Mouse (Mus musculus): ENCODE data around the gene Esrrg.

The Esrrg gene

DNA sequence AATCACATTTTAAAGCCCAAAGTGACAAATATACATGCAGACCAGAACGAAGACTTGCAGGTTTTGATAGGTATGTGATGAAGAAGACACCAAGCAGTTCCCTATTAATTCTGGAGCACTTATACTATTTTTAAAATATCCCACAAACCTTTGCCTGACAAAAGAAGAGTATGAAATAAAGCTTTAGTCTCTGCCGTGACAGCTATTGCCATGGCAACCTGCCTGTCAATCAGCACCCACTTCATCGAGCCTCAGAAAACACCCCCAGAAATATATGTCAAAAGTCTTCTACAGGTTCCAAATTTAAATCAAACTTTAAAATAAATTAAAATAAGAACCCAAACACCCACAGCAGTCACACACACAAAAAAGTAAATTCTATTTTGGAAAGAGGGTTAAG lies 112.4 kb downstream of the Esrrg start:
- no peak for TF ChIP-seq GATA4 (IDR thresholded peaks at IDR 0.05; ENCODE audit: insufficient replicate concordance, low read length)

DNA sequence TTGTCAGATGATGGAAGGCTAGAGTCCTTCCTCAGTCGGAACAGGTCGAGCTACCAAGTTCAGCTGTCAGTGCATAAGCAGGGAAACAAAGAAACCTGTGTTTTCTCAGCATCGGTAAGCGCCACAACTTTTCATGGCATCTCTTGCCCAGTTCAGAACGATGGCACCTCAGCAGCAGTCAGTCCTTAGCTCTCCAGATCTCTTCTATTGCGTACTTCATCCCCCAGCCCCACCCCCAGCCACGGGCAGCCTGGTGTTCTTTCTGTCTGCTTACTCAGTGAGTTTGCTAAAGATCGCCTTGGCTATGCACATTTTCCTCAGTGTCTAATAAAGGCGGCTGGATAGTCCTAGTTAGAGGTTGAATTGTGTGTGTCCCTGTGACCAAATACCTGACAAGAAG lies 113.4 kb downstream of the Esrrg start:
- no peak for TF ChIP-seq GATA4 (IDR thresholded peaks at IDR 0.05; ENCODE audit: insufficient replicate concordance, low read length)

DNA sequence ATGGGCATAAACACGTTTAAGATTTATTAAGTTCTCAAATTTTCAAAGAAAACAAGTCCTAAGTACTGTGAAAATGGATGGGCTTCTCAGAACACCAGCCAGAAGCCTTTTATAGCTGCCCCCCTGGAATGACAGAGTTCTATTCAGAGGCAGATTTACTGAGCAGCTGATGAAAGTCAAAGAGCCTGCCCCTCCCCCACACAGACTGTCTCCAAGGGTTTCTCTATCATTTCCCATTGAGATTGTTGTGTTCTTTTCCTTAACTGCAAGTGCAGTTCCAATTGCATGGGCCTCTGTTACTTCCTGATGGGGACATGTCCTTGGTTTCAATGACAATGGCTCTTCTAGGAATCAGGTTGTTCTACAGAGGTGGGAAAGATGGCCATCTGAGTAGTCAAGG lies 116.1 kb downstream of the Esrrg start:
- TF ChIP-seq GATA4 (IDR thresholded peaks at IDR 0.05; ENCODE audit: insufficient replicate concordance, low read length): no peak

DNA sequence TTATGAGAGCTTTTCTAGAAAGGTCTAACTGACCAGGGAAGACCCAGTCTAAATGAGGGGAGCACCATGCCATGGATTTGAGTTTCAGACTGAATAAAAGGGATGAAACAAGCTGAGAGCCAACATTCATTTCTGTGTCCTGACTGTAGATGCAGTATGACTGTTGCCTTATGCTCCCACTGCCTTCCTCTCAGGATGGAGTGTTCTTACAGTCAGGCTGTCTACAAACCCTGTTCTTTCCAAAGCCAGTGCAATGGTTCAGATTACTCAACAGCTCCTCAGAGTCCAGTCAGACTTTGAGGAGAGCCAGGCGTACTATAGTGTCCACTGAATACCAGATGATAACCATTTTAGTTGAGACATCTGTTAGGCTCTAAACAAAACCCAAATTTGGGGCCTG lies 116.8 kb downstream of the Esrrg start:
- no peak for TF ChIP-seq GATA4 (IDR thresholded peaks at IDR 0.05; ENCODE audit: insufficient replicate concordance, low read length)

DNA sequence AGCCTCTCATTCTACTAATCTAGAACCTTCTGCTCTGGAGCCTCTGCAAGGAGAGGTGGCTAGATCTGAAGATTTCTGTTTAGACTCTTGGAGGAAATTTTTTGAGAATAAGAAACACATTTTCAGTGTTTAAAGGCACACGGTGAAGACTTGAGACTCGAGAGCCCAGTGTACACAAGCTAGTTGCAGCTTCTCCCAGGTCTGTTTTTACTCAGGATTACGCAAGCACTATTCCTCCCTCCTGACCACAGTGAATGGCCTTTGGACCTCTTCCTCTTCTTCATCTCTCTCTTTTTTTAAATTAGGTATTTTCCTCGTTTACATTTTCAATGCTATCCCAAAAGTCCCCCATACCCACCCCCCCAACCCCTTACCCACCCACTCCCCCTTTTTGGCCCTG lies 122.6 kb downstream of the Esrrg start:
- no peak for TF ChIP-seq GATA4 (IDR thresholded peaks at IDR 0.05; ENCODE audit: insufficient replicate concordance, low read length)

DNA sequence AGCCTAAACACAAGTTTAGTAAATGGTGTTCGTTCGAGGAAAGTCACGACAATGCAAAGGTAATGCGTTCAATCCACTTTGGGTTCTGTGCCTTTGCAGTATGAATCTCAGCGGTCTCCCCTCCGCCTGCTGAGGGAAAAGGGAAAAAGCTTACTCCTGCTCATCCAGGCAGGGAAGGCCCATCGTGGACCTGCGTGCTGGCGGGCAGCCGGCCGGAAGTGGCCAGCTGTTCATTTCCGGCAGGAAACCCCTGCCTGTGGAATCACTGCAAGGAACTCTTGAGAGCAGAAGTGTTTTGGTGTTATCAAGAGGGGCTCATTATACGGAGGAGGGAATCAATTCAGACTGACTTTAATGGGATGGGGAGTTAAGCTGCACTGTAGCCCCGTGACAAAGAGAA lies 127.9 kb downstream of the Esrrg start:
- TF ChIP-seq GATA4 (IDR thresholded peaks at IDR 0.05; ENCODE audit: insufficient replicate concordance, low read length): no peak

DNA sequence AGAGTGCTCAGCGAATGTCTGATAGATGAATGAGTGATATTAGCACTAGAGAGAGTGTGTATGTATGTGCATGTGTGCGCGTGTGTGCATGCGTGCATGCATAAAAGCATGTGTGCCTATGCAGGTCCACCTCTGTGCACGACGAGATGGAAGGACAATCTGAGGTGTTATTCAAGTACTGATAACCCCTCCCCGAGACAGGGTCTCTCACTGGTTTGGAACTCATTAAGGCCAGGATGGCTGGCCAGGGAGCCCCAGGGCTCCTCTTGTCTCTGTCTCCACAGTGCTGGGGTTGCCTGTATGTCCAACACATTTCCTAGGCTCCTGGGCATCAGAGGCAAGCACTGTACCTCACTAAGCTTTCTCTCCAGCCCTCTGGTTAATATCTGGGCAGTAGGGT lies 128.7 kb downstream of the Esrrg start:
- TF ChIP-seq GATA4 (IDR thresholded peaks at IDR 0.05; ENCODE audit: insufficient replicate concordance, low read length): no peak

DNA sequence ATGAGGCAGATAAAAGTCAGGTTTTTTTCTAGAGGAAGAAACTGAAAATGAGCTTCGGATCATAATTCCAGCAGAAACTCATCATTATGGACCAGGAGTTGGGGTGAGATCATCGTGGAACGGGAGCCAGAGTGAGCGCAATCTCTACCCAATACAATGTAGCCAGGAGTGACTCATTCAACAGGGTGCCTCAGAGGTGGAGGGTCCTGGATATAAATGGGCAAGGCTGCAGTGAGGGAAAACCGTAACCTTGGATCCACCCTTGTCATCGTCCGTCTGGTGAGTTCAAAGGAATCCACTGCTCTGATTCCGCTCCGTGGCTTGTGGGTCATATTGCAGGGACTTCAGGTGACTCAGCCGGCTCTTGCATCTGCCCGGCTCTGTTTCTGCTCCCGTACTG lies 131.9 kb downstream of the Esrrg start:
- no peak for TF ChIP-seq GATA4 (IDR thresholded peaks at IDR 0.05; ENCODE audit: insufficient replicate concordance, low read length)

DNA sequence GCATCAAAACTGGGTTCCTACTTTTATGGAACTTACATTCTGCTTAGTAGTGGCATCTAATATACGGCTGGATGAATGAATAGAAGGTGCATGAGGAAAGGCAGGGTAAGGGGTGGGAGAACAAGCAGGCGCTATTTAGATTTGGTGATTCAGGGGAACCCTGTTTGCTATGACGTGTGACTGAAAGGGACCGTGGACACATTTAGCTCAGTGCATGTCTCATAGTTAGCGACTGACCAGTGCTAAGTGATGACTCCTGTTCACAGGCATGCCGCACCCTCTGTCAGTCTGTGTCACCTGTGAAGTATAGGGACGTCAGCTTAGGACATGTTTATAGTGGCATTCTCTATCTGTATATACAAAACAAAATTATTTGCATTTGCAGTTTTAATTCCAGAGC lies 132.7 kb downstream of the Esrrg start:
- TF ChIP-seq GATA4 (IDR thresholded peaks at IDR 0.05; ENCODE audit: insufficient replicate concordance, low read length): no peak

DNA sequence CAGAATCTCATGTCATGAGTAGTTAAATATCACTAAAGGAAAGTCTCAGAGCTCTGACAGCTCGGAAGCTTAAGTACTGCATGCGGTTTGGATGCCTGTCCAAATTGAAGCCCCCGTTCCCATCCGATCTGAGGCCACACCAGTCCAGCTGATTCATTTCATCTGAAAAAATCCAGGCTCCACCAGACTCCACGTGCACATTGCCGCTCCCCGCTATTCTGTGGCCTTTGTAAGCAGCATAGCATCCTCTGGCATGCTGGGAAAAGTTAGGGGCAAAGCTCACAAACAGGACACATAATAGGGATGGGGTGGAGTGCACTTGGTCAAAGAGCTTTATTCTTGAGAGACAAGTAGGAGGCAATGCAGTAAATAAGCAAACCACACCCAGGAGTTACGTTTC lies 133.5 kb downstream of the Esrrg start:
- TF ChIP-seq GATA4 (IDR thresholded peaks at IDR 0.05; ENCODE audit: insufficient replicate concordance, low read length): no peak

DNA sequence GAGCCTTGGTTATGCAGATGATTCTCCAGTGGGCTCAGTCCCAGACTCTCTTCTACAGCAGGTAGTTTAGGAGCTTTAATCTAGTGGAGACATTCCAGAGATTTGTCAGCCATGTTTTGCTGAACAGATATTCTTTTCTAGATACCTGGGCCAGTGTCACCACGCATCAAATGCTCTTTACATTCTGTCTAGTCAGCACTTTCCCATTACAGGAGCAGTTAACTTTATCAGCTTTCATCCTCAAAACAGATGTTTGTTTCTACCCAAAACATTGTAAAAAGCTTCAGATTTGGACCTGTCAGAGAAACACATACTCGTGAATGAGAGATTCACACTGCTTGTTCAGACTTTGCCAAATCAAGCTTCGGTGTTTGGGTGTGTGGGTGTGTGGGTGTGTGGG lies 140.7 kb downstream of the Esrrg start:
- TF ChIP-seq GATA4 (IDR thresholded peaks at IDR 0.05; ENCODE audit: insufficient replicate concordance, low read length): no peak

DNA sequence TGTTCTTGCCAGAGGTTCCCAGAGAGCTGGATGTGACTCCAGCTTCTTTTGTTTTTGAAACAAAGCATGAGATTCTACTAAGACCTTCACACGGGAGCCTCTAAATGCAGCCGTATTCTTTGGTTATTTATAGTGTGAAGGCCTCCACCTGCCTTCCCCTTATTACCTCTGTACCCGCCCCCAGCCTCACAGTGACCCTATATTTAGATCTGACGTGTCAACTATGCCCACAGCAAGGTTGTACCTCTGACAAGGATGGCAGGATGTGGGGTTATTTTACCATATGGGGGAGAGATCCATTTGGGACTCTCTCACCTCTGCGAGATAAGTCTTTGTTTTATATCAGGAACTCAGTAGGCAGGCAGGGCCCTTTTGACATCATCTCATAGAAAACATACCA lies 141.3 kb downstream of the Esrrg start:
- no peak for TF ChIP-seq GATA4 (IDR thresholded peaks at IDR 0.05; ENCODE audit: insufficient replicate concordance, low read length)

DNA sequence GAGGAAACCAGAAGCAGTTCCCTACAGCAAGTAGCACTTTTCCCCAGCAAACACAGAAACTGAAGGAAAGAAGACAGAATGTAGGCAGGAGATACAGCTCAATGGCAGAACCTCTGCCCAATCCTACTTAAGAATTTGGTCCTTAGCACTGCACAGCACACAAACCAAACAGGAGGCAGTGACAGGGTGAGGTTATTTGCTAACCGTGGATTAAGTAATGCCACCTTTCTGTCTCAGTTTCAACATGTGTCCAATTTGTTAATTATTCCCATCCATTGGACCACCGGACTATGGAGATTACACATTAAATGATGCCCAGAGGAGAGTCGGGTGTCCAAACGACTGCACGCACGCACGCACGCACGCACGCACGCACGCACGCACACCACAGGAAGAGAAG lies 146.9 kb downstream of the Esrrg start:
- TF ChIP-seq GATA4 (IDR thresholded peaks at IDR 0.05; ENCODE audit: insufficient replicate concordance, low read length): no peak

DNA sequence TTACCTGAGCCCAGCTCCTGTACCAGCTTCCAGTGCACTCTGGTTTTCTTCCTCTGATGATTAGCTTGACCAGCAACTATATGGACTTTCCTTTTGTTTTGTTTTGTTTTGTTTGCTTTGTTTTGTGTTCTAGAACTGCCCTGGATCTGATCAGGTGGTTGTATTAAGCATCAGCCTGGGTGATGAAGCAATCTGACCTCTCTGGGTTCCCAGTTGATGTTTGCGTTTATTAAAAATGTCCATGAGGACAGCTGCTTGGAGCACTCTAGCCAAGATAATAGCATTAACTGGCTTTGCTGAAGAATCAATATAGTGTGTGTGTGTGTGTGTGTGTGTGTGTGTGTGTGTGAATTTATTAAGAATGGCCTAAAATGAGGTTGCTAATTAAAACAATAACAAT lies 149.4 kb downstream of the Esrrg start:
- TF ChIP-seq GATA4 (IDR thresholded peaks at IDR 0.05; ENCODE audit: insufficient replicate concordance, low read length): no peak

DNA sequence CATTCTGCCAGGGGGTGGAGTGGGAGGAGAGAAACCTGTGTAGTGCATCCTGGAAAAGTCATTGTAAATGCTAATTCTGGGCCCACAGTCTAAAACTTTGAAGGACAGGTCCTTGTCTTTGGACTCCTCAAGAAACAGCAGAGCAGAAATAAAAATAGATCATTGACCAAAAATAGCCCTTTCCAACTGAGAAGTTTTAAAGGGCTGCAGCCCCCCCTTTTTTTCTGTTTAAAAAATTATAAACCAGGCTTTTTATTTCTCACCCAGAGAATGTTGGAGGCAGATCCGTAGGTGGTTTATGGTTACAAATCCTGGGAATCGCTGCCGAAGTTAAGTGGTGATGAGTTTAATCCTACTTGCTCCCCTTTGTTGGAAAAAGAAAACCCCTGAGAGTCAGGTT lies 150.0 kb downstream of the Esrrg start:
- no peak for TF ChIP-seq GATA4 (IDR thresholded peaks at IDR 0.05; ENCODE audit: insufficient replicate concordance, low read length)

DNA sequence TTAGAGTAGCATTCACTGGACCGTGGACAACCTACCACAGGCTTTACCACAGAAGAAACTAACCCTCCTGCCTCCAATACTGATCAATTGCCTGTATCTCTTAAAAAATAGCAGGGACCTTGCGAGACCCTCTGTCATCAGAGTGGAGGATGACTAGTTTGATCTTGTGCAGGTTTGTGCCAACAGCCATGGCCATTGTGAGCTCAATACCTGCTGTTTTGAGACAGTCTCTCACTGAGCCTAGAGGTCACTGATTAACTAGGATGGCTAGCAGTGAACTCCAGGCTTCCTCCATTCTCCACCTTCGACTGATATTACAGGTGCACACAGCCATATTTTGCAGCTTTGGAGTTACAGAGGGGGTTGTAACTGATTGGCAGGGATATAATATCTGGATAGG lies 150.9 kb downstream of the Esrrg start:
- no peak for TF ChIP-seq GATA4 (IDR thresholded peaks at IDR 0.05; ENCODE audit: insufficient replicate concordance, low read length)

DNA sequence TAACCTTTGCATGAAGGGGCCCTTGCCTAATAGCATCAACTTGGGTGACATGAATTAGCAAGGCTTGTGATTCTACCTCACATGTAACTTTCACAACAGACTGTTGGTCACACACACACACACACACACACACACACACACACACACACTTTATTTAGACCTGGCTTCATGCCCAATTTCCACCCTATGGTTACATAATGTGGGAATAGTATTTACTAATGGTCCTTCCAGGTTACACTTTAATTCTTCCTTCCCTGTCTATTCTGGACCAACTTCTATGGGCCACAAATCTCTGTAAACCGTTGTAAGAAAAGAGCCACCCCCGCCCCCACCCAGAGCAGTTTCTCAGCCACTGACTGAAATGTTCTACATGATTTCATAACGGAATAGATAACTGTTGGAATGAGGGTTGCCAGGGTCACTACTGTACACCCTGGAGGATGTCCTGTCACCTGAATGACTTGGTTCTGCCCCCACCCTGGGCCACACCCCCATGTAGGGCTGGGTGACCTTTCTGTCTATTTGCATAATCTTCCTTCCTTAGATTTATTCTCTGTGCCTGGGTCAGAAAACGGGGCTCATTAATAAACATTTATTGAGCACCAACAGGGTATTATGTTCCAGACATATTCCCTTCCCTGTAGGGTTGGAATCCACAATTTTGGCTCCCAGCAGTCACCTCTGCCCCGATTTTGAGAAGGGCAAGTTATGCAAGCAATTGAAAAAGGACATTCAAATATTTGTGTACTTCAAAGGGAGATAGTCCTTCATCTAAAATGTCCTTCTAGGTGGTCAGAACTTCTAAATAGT lies 154.3 kb downstream of the Esrrg start:
- TF ChIP-seq GATA4 (IDR thresholded peaks at IDR 0.05; ENCODE audit: insufficient replicate concordance, low read length): peak; percentile 31; the same call in 1 of the 2 replicates
